Mouse (Mus musculus) hindbrain, embryonic 15.5 days (tissue): ENCODE results near the gene Gpm6a. TPM values are rescaled to one million over a fixed set of nuclear protein-coding genes. Genes with fewer than 3 reads are reported as not detected.

Source experiments
- ATAC-seq: fragments of 200-750 bp; cut with Nextera tagmentation; 2 replicates; pipeline ENCODE4 v1.8.0; 2017; ENCODE audit warnings: low read depth, moderate number of reproducible peaks, moderate TSS enrichment; ENCODE audit not compliant: low FRiP score
- H3K27ac ChIP-seq: fragments of 300-500 bp; sonication (generic); replicated peaks from 2 replicates; pipeline ENCODE4 v1.5.1; 2015; ENCODE audit warnings: mild to moderate bottlenecking, inconsistent platforms
- H3K27me3 ChIP-seq: fragments of 300-500 bp; sonication (generic); 2 replicates; pipeline ENCODE4 v1.6.1; 2015; ENCODE audit warnings: control low read depth, inconsistent platforms
- H3K36me3 ChIP-seq: fragments of 300-500 bp; sonication (generic); 2 replicates; pipeline ENCODE4 v1.6.1; 2015; ENCODE audit warnings: control low read depth, inconsistent platforms
- H3K4me1 ChIP-seq: fragments of 300-500 bp; sonication (generic); replicated peaks from 2 replicates; pipeline ENCODE4 v1.6.1; 2015; ENCODE audit warnings: control low read depth, inconsistent platforms
- H3K4me2 ChIP-seq: fragments of 300-500 bp; sonication (generic); 2 replicates; pipeline ENCODE4 v1.6.1; 2015; ENCODE audit warnings: moderate library complexity, mild to moderate bottlenecking, inconsistent platforms
- H3K4me3 ChIP-seq: fragments of 300-500 bp; sonication (generic); 2 replicates; pipeline ENCODE4 v1.5.1; 2015; ENCODE audit warnings: mild to moderate bottlenecking, inconsistent platforms
- H3K9ac ChIP-seq: fragments of 300-500 bp; sonication (generic); 2 replicates; pipeline ENCODE4 v1.6.1; 2015; ENCODE audit warnings: inconsistent platforms
- H3K9me3 ChIP-seq: fragments of 300-500 bp; sonication (generic); 2 replicates; pipeline ENCODE4 v1.6.1; 2016; ENCODE audit warnings: control low read depth, inconsistent platforms
- WGBS: fragments of 180-500 bp; shearing (Covaris S2); methylation state at CpG from one replicate; pipeline ENCODE4 v1.1.7; 2015; 5-methylcytosine and 5-hydroxymethylcytosine counted together
- polyA plus RNA-seq: library from polyadenylated mRNA; unstranded; fragments of >200 nt; fragmentation: Nextera tagmentation; extraction: Ambion mirVana; gene quantifications from 2 replicates; pipeline ENCODE4 v1.2.1, GENCODE M21; 2015

Gene Gpm6a
- polyA plus RNA-seq, 1 experiment from 2014 or later, result 473 TPM

- ATAC-seq, result no peak
- no peaks in the 10 kb centered on the region for H3K27me3 ChIP-seq
- no peaks in the 10 kb centered on the region for H3K9me3 ChIP-seq
- no peaks in the 10 kb centered on the region for H3K36me3 ChIP-seq
- peaks cover 15% of the 10 kb centered on the region for H3K4me1 ChIP-seq
- H3K4me3 ChIP-seq, result no peak overlapping the region
- no peak overlapping the region for H3K9ac ChIP-seq
- no peak overlapping the region for H3K4me2 ChIP-seq
- no peak overlapping the region for H3K27ac ChIP-seq
Observed at GRCm38 (mm10) chr8:54961571-54961970, 6.9 kb downstream of the Gpm6a start.

- no peaks in the 10 kb centered on the region for H3K9me3 ChIP-seq
- H3K4me1 ChIP-seq, result 0 out of 2 replicates have a peak, but pooled peaks cover 3% of the 10 kb centered on the region
- H3K9ac ChIP-seq, result no peak overlapping the region
- H3K4me3 ChIP-seq, result no peak overlapping the region
- WGBS, result 48% methylated on average over 1 of the region's 1 CpGs
- H3K27me3 ChIP-seq, result no peaks in the 10 kb centered on the region
- no peak overlapping the region for H3K27ac ChIP-seq
- no peak for ATAC-seq
- no peak overlapping the region for H3K4me2 ChIP-seq
- H3K36me3 ChIP-seq, result no peaks in the 10 kb centered on the region
Observed at GRCm38 (mm10) chr8:54975020-54975419, 20.4 kb downstream of the Gpm6a start.

GRCm38 (mm10) chr8:54975506-54975905 lies 20.9 kb downstream of the Gpm6a start:
- Histone ChIP-seq H3K36me3 (no peaks in the 10 kb centered on the region), H3K9ac (no peak overlapping the region), H3K9me3 (no peaks in the 10 kb centered on the region), H3K4me1 (0 out of 2 replicates have a peak, but pooled peaks cover 3% of the 10 kb centered on the region), H3K27ac (no peak overlapping the region), H3K4me2 (no peak overlapping the region), H3K27me3 (no peaks in the 10 kb centered on the region), H3K4me3 (no peak overlapping the region)
- ATAC-seq, result peak; percentile 70; the same call in 1 of the 2 replicates
- WGBS, result 10% methylated on average over 2 of the region's 2 CpGs

GRCm38 (mm10) chr8:54975927-54976326 lies 21.3 kb downstream of the Gpm6a start:
- H3K36me3 ChIP-seq, result no peaks in the 10 kb centered on the region
- no peaks in the 10 kb centered on the region for H3K27me3 ChIP-seq
- no peak overlapping the region for H3K4me2 ChIP-seq
- H3K27ac ChIP-seq, result no peak overlapping the region
- H3K9me3 ChIP-seq, result no peaks in the 10 kb centered on the region
- H3K4me1 ChIP-seq, result 0 out of 2 replicates have a peak, but pooled peaks cover 3% of the 10 kb centered on the region
- no peak overlapping the region for H3K9ac ChIP-seq
- WGBS, result 37% methylated on average over 2 of the region's 2 CpGs
- ATAC-seq, result peak; percentile 43; the same call in 1 of the 2 replicates
- no peak overlapping the region for H3K4me3 ChIP-seq

- Histone ChIP-seq H3K4me3 (no peak overlapping the region), H3K9ac (no peak overlapping the region), H3K4me1 (0 out of 2 replicates have a peak, but pooled peaks cover 3% of the 10 kb centered on the region), H3K27me3 (no peaks in the 10 kb centered on the region), H3K9me3 (no peaks in the 10 kb centered on the region), H3K36me3 (no peaks in the 10 kb centered on the region), H3K27ac (no peak overlapping the region), H3K4me2 (no peak overlapping the region)
- ATAC-seq, result no peak
- 34% methylated on average over 1 of the region's 1 CpGs for WGBS
Observed at GRCm38 (mm10) chr8:54976663-54977062, 22.0 kb downstream of the Gpm6a start.

GRCm38 (mm10) chr8:54986791-54987190 lies 32.1 kb downstream of the Gpm6a start:
- Histone ChIP-seq H3K27me3 (no peaks in the 10 kb centered on the region), H3K4me2 (no peak overlapping the region), H3K36me3 (no peaks in the 10 kb centered on the region), H3K9ac (no peak overlapping the region), H3K4me1 (peaks cover 13% of the 10 kb centered on the region), H3K4me3 (no peak overlapping the region), H3K9me3 (no peaks in the 10 kb centered on the region), H3K27ac (0 out of 2 replicates have a peak overlapping the region, but pooled peaks have one; percentile 0)
- 26% methylated on average over 2 of the region's 2 CpGs for WGBS
- ATAC-seq, result 0 out of 2 replicates have a peak, but pooled peaks have one; percentile 42

GRCm38 (mm10) chr8:54989093-54989492 lies 34.5 kb downstream of the Gpm6a start:
- H3K27ac ChIP-seq, result peak overlapping the region; percentile 63
- H3K4me3 ChIP-seq, result no peak overlapping the region
- H3K36me3 ChIP-seq, result no peaks in the 10 kb centered on the region
- H3K4me2 ChIP-seq, result no peak overlapping the region
- no peaks in the 10 kb centered on the region for H3K9me3 ChIP-seq
- peaks cover 15% of the 10 kb centered on the region for H3K4me1 ChIP-seq
- 2% methylated on average over 2 of the region's 2 CpGs for WGBS
- H3K27me3 ChIP-seq, result no peaks in the 10 kb centered on the region
- no peak overlapping the region for H3K9ac ChIP-seq
- no peak for ATAC-seq

GRCm38 (mm10) chr8:54991840-54992609 lies 37.4 kb downstream of the Gpm6a start:
- H3K9ac ChIP-seq, result no peak overlapping the region
- H3K36me3 ChIP-seq, result no peaks in the 10 kb centered on the region
- peak; percentile 65; the same call in 1 of the 2 replicates for ATAC-seq
- H3K27ac ChIP-seq, result peak overlapping the region; percentile 11; the same call in 1 of the 2 replicates
- peaks cover 15% of the 10 kb centered on the region for H3K4me1 ChIP-seq
- no peak overlapping the region for H3K4me2 ChIP-seq
- H3K4me3 ChIP-seq, result no peak overlapping the region
- H3K9me3 ChIP-seq, result no peaks in the 10 kb centered on the region
- WGBS, result 48% methylated on average over 3 of the region's 3 CpGs
- no peaks in the 10 kb centered on the region for H3K27me3 ChIP-seq

GRCm38 (mm10) chr8:54995662-54996061 lies 41.0 kb downstream of the Gpm6a start:
- H3K27ac ChIP-seq, result no peak overlapping the region
- ATAC-seq, result no peak
- WGBS, result 72% methylated on average over 1 of the region's 1 CpGs
- no peak overlapping the region for H3K4me3 ChIP-seq
- no peak overlapping the region for H3K9ac ChIP-seq
- no peaks in the 10 kb centered on the region for H3K27me3 ChIP-seq
- H3K36me3 ChIP-seq, result no peaks in the 10 kb centered on the region
- no peak overlapping the region for H3K4me2 ChIP-seq
- H3K9me3 ChIP-seq, result no peaks in the 10 kb centered on the region
- 0 out of 2 replicates have a peak, but pooled peaks cover 5% of the 10 kb centered on the region for H3K4me1 ChIP-seq

- 58% methylated on average over 1 of the region's 1 CpGs for WGBS
- no peak overlapping the region for H3K9ac ChIP-seq
- H3K9me3 ChIP-seq, result no peaks in the 10 kb centered on the region
- H3K4me3 ChIP-seq, result no peak overlapping the region
- H3K27ac ChIP-seq, result no peak overlapping the region
- no peak for ATAC-seq
- H3K27me3 ChIP-seq, result no peaks in the 10 kb centered on the region
- H3K36me3 ChIP-seq, result no peaks in the 10 kb centered on the region
- no peaks in the 10 kb centered on the region for H3K4me1 ChIP-seq
- H3K4me2 ChIP-seq, result no peak overlapping the region
Observed at GRCm38 (mm10) chr8:55002398-55002797, 47.8 kb downstream of the Gpm6a start.

- H3K9me3 ChIP-seq, result no peaks in the 10 kb centered on the region
- H3K4me3 ChIP-seq, result no peak overlapping the region
- no peaks in the 10 kb centered on the region for H3K27me3 ChIP-seq
- H3K4me2 ChIP-seq, result no peak overlapping the region
- no peak for ATAC-seq
- WGBS, result 61% methylated on average over 2 of the region's 2 CpGs
- H3K4me1 ChIP-seq, result no peaks in the 10 kb centered on the region
- no peak overlapping the region for H3K27ac ChIP-seq
- no peaks in the 10 kb centered on the region for H3K36me3 ChIP-seq
- no peak overlapping the region for H3K9ac ChIP-seq
Observed at GRCm38 (mm10) chr8:55002946-55003345, 48.3 kb downstream of the Gpm6a start.

- Histone ChIP-seq H3K36me3 (no peaks in the 10 kb centered on the region), H3K4me3 (no peak overlapping the region), H3K27ac (no peak overlapping the region), H3K4me1 (no peaks in the 10 kb centered on the region; the same call in 1 of the 2 replicates), H3K9ac (no peak overlapping the region), H3K27me3 (no peaks in the 10 kb centered on the region), H3K9me3 (no peaks in the 10 kb centered on the region), H3K4me2 (no peak overlapping the region)
- no peak for ATAC-seq
- 69% methylated on average over 2 of the region's 2 CpGs for WGBS
Observed at GRCm38 (mm10) chr8:55012228-55012627, 57.6 kb downstream of the Gpm6a start.
